Mouse (Mus musculus) embryonic fibroblast, embryonic 13.5 days (primary cell): ENCODE measurements around the gene Mrc2.

Source experiments
- CTCF ChIP-seq: IDR thresholded peaks from 2 replicates; pipeline ENCODE4 v1.5.1; 2011; ENCODE audit warnings: mild to moderate bottlenecking, control low read depth, low read length, moderate library complexity, borderline replicate concordance; ENCODE audit not compliant: insufficient read depth
- POLR2A ChIP-seq: IDR thresholded peaks from 2 replicates; pipeline ENCODE4 v1.6.1; 2011; ENCODE audit warnings: low read depth, mild to moderate bottlenecking, control low read depth, low read length, moderate library complexity

- TF ChIP-seq POLR2A (no peak), CTCF (no peak)
Measured at GRCm38 (mm10) chr11:105315296-105315695, 22.9 kb downstream of the Mrc2 start.
